Mouse (Mus musculus) kidney, adult 2 months (tissue): Measurements from ENCODE around the gene Drp2. TPM values are rescaled to one million over a fixed set of nuclear protein-coding genes. Genes with fewer than 3 reads are reported as not detected.
A peak's percentile ranks its signal among the peaks of the same experiment; 100 is the strongest.

ENCODE experiments used
- DNase-seq: peaks from one replicate; pipeline ENCODE4 v3.0.0; 2021
- H3K27ac ChIP-seq: fragments of 200-500 bp; 2 replicates; pipeline ENCODE4 v1.5.1; 2012; ENCODE audit warnings: low read depth, low read length, control low read depth, inconsistent platforms; ENCODE audit not compliant: insufficient read depth
- H3K27me3 ChIP-seq: fragments of 200-500 bp; replicated peaks from 2 replicates; pipeline ENCODE4 v1.6.1; 2012; ENCODE audit warnings: mild to moderate bottlenecking, moderate library complexity, low read length, inconsistent platforms; ENCODE audit not compliant: control insufficient read depth, insufficient read depth
- H3K36me3 ChIP-seq: fragments of 200-500 bp; 2 replicates; pipeline ENCODE4 v1.6.1; 2012; ENCODE audit warnings: mild to moderate bottlenecking, moderate library complexity, low read length, inconsistent platforms; ENCODE audit not compliant: control insufficient read depth, insufficient read depth
- H3K4me1 ChIP-seq: fragments of 200-500 bp; 2 replicates; pipeline ENCODE4 v1.6.1; 2011; ENCODE audit warnings: low read length; ENCODE audit not compliant: control insufficient read depth, insufficient read depth
- H3K4me3 ChIP-seq: fragments of 200-500 bp; 2 replicates; pipeline ENCODE4 v1.5.1; 2011; ENCODE audit warnings: mild to moderate bottlenecking, low read depth, low read length, control low read depth; ENCODE audit not compliant: insufficient read depth
- CTCF ChIP-seq: fragments of 200-500 bp; conservative IDR thresholded peaks from 2 replicates; pipeline ENCODE4 v1.5.1; 2011; ENCODE audit warnings: low read depth, mild to moderate bottlenecking, control low read depth, low read length, moderate library complexity, mixed read lengths; ENCODE audit not compliant: insufficient read depth, insufficient read length
- POLR2A ChIP-seq: fragments of 200-500 bp; IDR thresholded peaks from one replicate; pipeline ENCODE4 v1.6.1; 2011; ENCODE audit warnings: low read depth, low read length, control low read depth
- WGBS: fragments of 180-500 bp; shearing (Covaris S2); methylation state at CpG from one replicate; pipeline ENCODE4 v1.1.7; 2018; 5-methylcytosine and 5-hydroxymethylcytosine counted together
- polyA plus RNA-seq: library from polyadenylated mRNA; depleted of rRNA; stranded (reverse); fragments of >200 nt; gene quantifications from 2 replicates; pipeline ENCODE4 v1.2.3, GENCODE M21; 2012; rRNA removed

Drp2 gene
- polyA plus RNA-seq, result 0.09 and 0.19 TPM in 2 replicates

DNA sequence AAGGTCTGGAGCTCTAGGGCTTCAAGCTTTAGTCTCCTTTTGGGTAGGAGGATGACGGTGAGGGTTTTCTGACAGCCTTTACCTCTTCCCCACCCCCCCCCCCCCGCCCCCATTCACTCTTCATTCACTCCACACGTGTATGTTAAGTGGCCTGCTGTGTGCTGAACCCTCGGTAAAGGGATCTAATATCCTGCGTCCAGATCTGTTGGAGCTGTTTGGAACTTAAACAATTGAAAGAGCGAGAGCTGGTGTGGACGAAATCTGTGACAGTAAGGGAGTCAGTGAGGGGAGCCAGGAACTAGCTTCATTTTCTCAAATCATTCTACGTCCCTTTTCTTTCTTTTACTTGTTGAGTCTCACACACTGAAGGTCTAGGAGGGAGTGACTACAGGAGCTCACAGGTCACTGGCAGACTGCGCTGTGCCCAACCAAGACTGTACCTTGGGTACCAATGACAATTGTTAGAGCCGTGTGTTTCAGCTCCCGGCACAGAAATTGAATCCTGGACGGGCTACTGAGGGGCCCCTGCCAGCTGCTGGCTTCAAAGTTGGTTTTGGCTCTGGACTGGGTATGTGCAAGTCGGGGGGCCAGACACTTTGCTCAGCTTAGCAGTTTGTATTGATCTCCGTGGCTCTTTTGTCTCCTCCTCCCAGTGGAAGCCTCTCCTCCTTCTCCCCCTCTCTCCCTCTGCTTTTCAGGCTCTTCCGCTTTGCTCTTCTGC lies at the start of gene Drp2:
Gene Drp2, plus strand, starts transcription at position 689 of the 721 bp plus-strand sequence.
- Histone ChIP-seq H3K4me3 (peak within 1 kb of the TSS; percentile 42), H3K27ac (no peak within 1 kb of the TSS), H3K36me3 (no peaks in the 10 kb centered on the region), H3K4me1 (no peaks in the 10 kb centered on the region), H3K27me3 (no peaks in the 10 kb centered on the region)
- TF ChIP-seq CTCF (no peak), POLR2A (no peak)
- WGBS, result 7% methylated on average over 14 of the region's 15 CpGs
- no peak for DNase-seq

DNA sequence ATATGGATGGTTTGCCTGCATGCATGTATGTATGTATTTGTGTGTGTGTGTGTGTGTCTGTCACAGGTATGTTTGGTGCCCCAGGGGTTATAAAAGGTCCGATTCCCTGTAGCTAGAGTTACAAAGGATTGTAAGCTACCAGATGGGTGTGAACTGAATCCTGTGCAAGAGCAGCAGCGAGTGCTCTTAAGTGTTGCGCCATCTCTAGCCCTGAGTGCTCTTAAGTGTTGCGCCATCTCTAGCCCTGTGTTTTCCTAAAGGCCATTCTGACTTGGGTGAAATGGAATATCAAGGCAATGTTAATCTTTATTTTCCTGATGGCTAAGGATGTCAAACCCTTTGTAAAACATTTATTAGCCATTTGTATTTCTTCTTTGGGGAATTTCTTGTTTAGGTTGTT lies 45.0 kb upstream of the Drp2 start:
- Histone ChIP-seq H3K4me3 (no peak overlapping the region), H3K27ac (no peak overlapping the region), H3K36me3 (no peaks in the 10 kb centered on the region), H3K27me3 (no peaks in the 10 kb centered on the region), H3K4me1 (no peaks in the 10 kb centered on the region)
- WGBS, result 83% methylated on average over 4 of the region's 4 CpGs
- DNase-seq, result no peak
- TF ChIP-seq POLR2A (no peak), CTCF (no peak)

DNA sequence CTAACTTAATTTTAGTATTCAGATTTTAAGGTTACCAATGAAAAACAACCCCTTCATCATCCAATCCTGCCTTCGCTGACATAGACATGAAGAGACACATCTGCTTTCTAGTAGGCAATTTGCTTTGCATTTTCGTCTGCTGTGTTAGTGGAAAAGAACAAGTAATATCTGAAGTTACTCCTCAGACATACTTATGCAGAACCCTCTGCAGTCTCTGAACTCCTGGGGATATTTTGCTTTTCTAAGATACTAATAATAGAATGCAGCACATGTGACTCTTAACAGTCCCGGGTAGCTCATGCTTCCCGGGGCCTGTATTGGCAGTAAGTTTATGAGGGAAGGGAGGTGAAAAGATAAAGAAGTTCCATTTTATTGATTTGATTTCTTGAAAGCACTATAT lies 42.2 kb upstream of the Drp2 start:
- no peaks in the 10 kb centered on the region for H3K27me3 ChIP-seq
- H3K4me1 ChIP-seq, result no peaks in the 10 kb centered on the region
- DNase-seq, result no peak
- TF ChIP-seq CTCF (no peak), POLR2A (no peak)
- H3K36me3 ChIP-seq, result no peaks in the 10 kb centered on the region
- H3K4me3 ChIP-seq, result no peak overlapping the region
- 87% methylated on average over 4 of the region's 4 CpGs for WGBS
- no peak overlapping the region for H3K27ac ChIP-seq

DNA sequence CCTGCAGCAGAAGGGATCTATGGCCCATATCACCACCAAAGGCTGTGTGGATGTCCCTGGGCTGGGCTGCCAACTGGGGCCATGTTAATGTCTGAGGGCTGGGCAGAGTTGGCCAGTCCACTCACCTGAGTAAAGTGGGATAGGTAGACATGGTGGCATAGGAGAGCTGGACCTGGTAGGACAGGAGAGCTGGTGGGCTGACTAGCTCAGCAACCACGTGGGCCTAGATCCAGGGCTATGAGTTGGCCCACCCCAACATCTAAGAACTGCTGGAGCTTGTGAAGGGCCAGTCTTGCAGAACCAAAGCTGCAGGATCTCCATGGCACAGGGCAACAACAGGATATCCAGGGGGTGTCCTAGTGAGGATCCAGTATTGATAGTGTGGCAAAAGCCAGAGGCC lies 38.9 kb upstream of the Drp2 start:
- Histone ChIP-seq H3K27me3 (no peaks in the 10 kb centered on the region), H3K4me3 (no peak overlapping the region), H3K36me3 (no peaks in the 10 kb centered on the region), H3K4me1 (no peaks in the 10 kb centered on the region), H3K27ac (no peak overlapping the region)
- no peak for DNase-seq
- WGBS, result 88% methylated on average over 1 of the region's 1 CpGs
- TF ChIP-seq CTCF (no peak), POLR2A (no peak)

DNA sequence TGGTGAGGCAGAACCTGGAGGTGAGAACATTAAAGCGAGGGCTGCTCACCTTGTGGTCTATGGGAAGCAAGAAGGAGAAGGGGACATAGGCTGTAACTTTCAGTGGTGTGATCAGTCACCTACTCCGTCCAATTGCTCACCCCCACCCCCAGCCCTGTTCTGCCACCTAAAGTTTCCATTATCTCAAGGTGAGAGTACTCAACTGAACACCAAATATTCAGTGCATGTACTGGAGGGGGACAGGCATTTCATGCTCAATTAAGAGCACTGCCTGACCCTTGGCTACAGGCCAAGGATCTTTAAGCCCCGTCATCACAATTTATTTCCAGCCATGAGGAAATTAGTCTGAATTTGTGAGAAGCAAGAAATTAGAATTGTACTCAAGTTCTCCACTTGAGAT lies 37.8 kb upstream of the Drp2 start:
- TF ChIP-seq CTCF (no peak), POLR2A (no peak)
- WGBS, result 60% methylated on average over 3 of the region's 3 CpGs
- Histone ChIP-seq H3K4me1 (no peaks in the 10 kb centered on the region), H3K27ac (no peak overlapping the region), H3K36me3 (no peaks in the 10 kb centered on the region), H3K27me3 (no peaks in the 10 kb centered on the region), H3K4me3 (no peak overlapping the region)
- no peak for DNase-seq

DNA sequence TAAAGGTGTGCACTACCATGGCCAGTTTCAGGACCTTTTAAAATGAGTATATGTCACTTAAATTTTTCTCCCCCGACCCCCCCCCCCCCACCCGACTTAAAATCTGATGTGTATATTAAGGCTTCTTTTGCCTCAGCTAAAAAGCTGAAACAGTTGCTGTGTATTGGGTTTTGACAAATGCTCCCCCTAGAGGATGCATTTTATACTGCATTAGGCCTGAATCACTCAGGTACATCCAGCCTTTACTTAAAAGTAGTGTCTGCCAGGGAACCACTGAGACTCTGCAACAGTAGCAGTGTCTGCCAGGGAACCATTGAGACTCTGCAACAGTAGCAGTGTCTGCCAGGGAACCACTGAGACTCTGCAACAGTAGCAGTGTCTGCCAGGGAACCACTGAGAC lies 33.1 kb upstream of the Drp2 start:
- WGBS, result 0% methylated on average over 2 of the region's 2 CpGs
- H3K27me3 ChIP-seq, result no peaks in the 10 kb centered on the region
- no peak overlapping the region for H3K4me3 ChIP-seq
- no peak for DNase-seq
- TF ChIP-seq CTCF (no peak), POLR2A (no peak)
- no peaks in the 10 kb centered on the region for H3K36me3 ChIP-seq
- no peak overlapping the region for H3K27ac ChIP-seq
- no peaks in the 10 kb centered on the region for H3K4me1 ChIP-seq

DNA sequence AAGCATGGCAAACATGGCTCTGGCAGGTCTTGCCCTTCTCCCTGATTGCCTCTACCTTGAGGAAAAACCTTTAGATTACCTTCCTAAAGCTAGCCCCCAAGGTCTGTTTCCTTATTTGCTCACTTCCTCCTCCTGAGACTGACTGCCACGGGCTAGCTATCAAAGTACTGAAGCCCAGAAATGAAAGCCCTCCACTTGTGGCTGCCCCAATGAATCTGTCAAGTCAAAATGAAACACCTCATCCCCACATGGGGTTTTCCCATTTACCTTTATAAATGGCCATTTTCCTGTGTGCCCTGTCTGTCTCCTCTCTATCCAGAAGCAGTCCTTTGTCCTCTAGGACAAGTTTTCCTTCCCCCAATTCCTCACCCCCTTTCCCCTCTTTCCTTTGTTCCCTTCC lies 30.2 kb upstream of the Drp2 start:
- no peak for DNase-seq
- Histone ChIP-seq H3K27ac (no peak overlapping the region), H3K4me3 (no peak overlapping the region), H3K27me3 (no peaks in the 10 kb centered on the region), H3K36me3 (no peaks in the 10 kb centered on the region), H3K4me1 (no peaks in the 10 kb centered on the region)
- no peak for TF ChIP-seq CTCF
- TF ChIP-seq POLR2A, result no peak
- 42% methylated on average over 1 of the region's 1 CpGs for WGBS
